Mouse (Mus musculus) kidney, embryonic 15.5 days (tissue): ENCODE data around the gene Bcl2l13. TPM values are rescaled to one million over a fixed set of nuclear protein-coding genes. Genes with fewer than 3 reads are reported as not detected.
A peak's percentile ranks its signal among the peaks of the same experiment; 100 is the strongest.
"Not testable (repeated sequence)": the region's sequence is repeated elsewhere in the genome, so short reads cannot be mapped to it uniquely, and the experiment has no call there.

ENCODE experiments used
- ATAC-seq: fragments of 200-750 bp; cut with Nextera tagmentation; replicated peaks from 2 replicates; pipeline ENCODE4 v1.8.0; 2017; ENCODE audit warnings: moderate TSS enrichment; ENCODE audit not compliant: low FRiP score
- H3K27ac ChIP-seq: fragments of 300-500 bp; sonication (generic); 2 replicates; pipeline ENCODE4 v1.5.1; 2015; ENCODE audit warnings: mild to moderate bottlenecking, inconsistent platforms
- H3K27me3 ChIP-seq: fragments of 300-500 bp; sonication (generic); 2 replicates; pipeline ENCODE4 v1.6.1; 2015; ENCODE audit warnings: inconsistent platforms
- H3K36me3 ChIP-seq: fragments of 300-500 bp; sonication (generic); 2 replicates; pipeline ENCODE4 v1.6.1; 2015; ENCODE audit warnings: inconsistent platforms
- H3K4me1 ChIP-seq: fragments of 300-500 bp; sonication (generic); 2 replicates; pipeline ENCODE4 v1.6.1; 2015; ENCODE audit warnings: inconsistent platforms
- H3K4me2 ChIP-seq: fragments of 300-500 bp; sonication (generic); 2 replicates; pipeline ENCODE4 v1.6.1; 2015; ENCODE audit warnings: moderate library complexity, mild to moderate bottlenecking, inconsistent platforms
- H3K4me3 ChIP-seq: fragments of 300-500 bp; sonication (generic); replicated peaks from 2 replicates; pipeline ENCODE4 v1.5.1; 2015; ENCODE audit warnings: mild to moderate bottlenecking, inconsistent platforms
- H3K9ac ChIP-seq: fragments of 300-500 bp; sonication (generic); 2 replicates; pipeline ENCODE4 v1.6.1; 2015; ENCODE audit warnings: mild to moderate bottlenecking, inconsistent platforms
- H3K9me3 ChIP-seq: fragments of 300-500 bp; sonication (generic); replicated peaks from 2 replicates; pipeline ENCODE4 v1.6.1; 2016; ENCODE audit warnings: inconsistent platforms
- WGBS: fragments of 180-500 bp; shearing (Covaris S2); methylation state at CpG from one replicate; pipeline ENCODE4 v1.1.7; 2015; ENCODE audit warnings: mixed read lengths; 5-methylcytosine and 5-hydroxymethylcytosine counted together
- polyA plus RNA-seq: library from polyadenylated mRNA; unstranded; fragments of >200 nt; fragmentation: Nextera tagmentation; extraction: Ambion mirVana; gene quantifications from 2 replicates; pipeline ENCODE4 v1.2.1, GENCODE M21; 2015

Bcl2l13 gene
- polyA plus RNA-seq, 1 experiment from 2014 or later: 33.6 TPM

DNA sequence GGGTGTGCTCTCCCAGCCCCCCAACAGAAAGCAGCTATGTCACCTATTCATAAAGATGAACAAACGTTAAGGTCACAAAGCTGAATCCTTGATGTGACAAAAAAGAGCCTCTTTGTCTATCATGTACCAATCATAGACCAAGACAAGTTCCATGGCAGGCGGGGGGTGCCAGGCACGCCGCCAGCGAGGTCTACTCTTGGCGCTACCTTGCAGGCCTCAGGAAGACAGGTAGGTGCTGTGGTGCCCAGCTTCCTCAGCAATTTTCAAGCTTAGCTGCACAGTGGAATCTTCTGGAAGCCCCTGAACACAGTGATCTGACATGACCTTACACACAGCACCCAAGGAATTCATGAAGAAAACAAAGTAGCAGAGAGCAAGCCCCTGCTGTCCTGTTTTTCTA is 70.5 kb downstream of the Bcl2l13 start:
- H3K4me3 ChIP-seq: no peak overlapping the region
- no peaks in the 10 kb centered on the region for H3K9me3 ChIP-seq
- no peaks in the 10 kb centered on the region for H3K36me3 ChIP-seq
- H3K27ac ChIP-seq: no peak overlapping the region
- no peak for ATAC-seq
- no peak overlapping the region for H3K4me2 ChIP-seq
- WGBS: 93% methylated on average over 6 of the region's 6 CpGs
- H3K4me1 ChIP-seq: 0 out of 2 replicates have a peak, but pooled peaks cover 3% of the 10 kb centered on the region
- no peaks in the 10 kb centered on the region for H3K27me3 ChIP-seq
- no peak overlapping the region for H3K9ac ChIP-seq

- not testable (repeated sequence) for H3K4me3 ChIP-seq, H3K27me3 ChIP-seq, H3K27ac ChIP-seq, H3K4me1 ChIP-seq, H3K9ac ChIP-seq, ATAC-seq, H3K9me3 ChIP-seq, H3K4me2 ChIP-seq, H3K36me3 ChIP-seq
- WGBS: 93% methylated on average over 10 of the region's 10 CpGs
Observed at GRCm38 (mm10) chr6:120907876-120908597, 72.0 kb downstream of the Bcl2l13 start.

GRCm38 (mm10) chr6:120909501-120909900 is 73.5 kb downstream of the Bcl2l13 start:
- Histone ChIP-seq H3K27me3 (no peaks in the 10 kb centered on the region), H3K36me3 (no peaks in the 10 kb centered on the region), H3K27ac (no peak overlapping the region), H3K9ac (no peak overlapping the region), H3K4me3 (no peak overlapping the region), H3K9me3 (no peaks in the 10 kb centered on the region), H3K4me1 (peaks cover 8% of the 10 kb centered on the region; the same call in 1 of the 2 replicates), H3K4me2 (no peak overlapping the region)
- ATAC-seq: no peak
- whole genome bisulfite sequencing: 85% methylated on average over 3 of the region's 3 CpGs

- peaks cover 25% of the 10 kb centered on the region for H3K4me1 ChIP-seq
- no peak for ATAC-seq
- no peaks in the 10 kb centered on the region for H3K9me3 ChIP-seq
- H3K27me3 ChIP-seq: 0 out of 2 replicates have a peak, but pooled peaks cover 6% of the 10 kb centered on the region
- no peak overlapping the region for H3K4me2 ChIP-seq
- H3K27ac ChIP-seq: no peak overlapping the region
- no peak overlapping the region for H3K4me3 ChIP-seq
- no peaks in the 10 kb centered on the region for H3K36me3 ChIP-seq
- no peak overlapping the region for H3K9ac ChIP-seq
- WGBS: 68% methylated on average over 13 of the region's 13 CpGs
Observed at GRCm38 (mm10) chr6:120911213-120912007, 75.4 kb downstream of the Bcl2l13 start.

GRCm38 (mm10) chr6:120912931-120913330 is 76.9 kb downstream of the Bcl2l13 start:
- Histone ChIP-seq H3K36me3 (no peaks in the 10 kb centered on the region), H3K4me2 (no peak overlapping the region), H3K9me3 (no peaks in the 10 kb centered on the region), H3K27ac (no peak overlapping the region), H3K9ac (no peak overlapping the region), H3K27me3 (0 out of 2 replicates have a peak, but pooled peaks cover 6% of the 10 kb centered on the region), H3K4me1 (peaks cover 29% of the 10 kb centered on the region), H3K4me3 (no peak overlapping the region)
- no peak for ATAC-seq
- 54% methylated on average over 2 of the region's 2 CpGs for WGBS

DNA sequence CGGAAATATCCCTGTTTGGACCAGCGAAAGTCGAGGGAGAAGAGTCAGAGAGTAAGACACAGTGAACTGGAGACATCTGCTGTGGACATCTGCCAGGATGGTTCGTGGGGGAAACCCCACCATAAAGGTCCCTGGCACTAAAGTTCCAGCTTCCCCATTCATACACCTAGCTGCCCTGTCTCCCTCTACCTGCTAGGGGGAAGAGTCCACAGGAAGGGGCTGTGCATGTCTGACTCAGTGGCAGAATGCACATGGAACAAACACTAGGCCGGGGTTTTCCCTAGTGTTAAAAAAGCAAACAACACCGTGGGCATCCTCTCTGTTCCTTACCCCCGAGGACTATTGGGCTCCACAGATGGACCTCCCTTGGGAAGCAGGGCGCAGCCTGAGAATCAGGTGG is 77.8 kb downstream of the Bcl2l13 start:
- Histone ChIP-seq H3K36me3 (no peaks in the 10 kb centered on the region), H3K4me2 (no peak overlapping the region), H3K9ac (no peak overlapping the region), H3K4me1 (peaks cover 29% of the 10 kb centered on the region), H3K9me3 (no peaks in the 10 kb centered on the region), H3K4me3 (no peak overlapping the region), H3K27me3 (0 out of 2 replicates have a peak, but pooled peaks cover 6% of the 10 kb centered on the region), H3K27ac (no peak overlapping the region)
- no peak for ATAC-seq
- 87% methylated on average over 8 of the region's 8 CpGs for WGBS

DNA sequence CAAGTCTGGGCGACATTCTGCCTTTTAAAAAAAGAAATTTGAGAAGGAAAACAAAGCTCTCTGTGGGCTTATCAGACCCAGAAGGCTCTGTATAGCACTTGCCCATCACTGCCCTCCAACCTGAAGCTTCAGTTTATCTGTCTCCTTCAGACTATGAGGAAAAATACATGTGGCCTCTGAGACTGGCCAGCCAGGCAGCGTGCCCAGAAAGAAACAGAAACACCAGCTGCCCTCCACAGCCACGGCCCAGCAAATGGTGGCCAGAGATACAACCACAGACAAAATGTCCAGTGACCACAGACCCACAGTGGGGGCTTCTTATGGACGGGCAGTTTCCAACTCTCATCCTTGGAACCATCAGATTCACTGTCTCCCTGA is 78.5 kb downstream of the Bcl2l13 start:
- 0 out of 2 replicates have a peak, but pooled peaks cover 6% of the 10 kb centered on the region for H3K27me3 ChIP-seq
- no peak overlapping the region for H3K4me3 ChIP-seq
- no peaks in the 10 kb centered on the region for H3K9me3 ChIP-seq
- no peak overlapping the region for H3K9ac ChIP-seq
- H3K27ac ChIP-seq: no peak overlapping the region
- H3K4me1 ChIP-seq: peaks cover 29% of the 10 kb centered on the region
- H3K36me3 ChIP-seq: no peaks in the 10 kb centered on the region
- no peak overlapping the region for H3K4me2 ChIP-seq
- WGBS: 77% methylated on average over 4 of the region's 4 CpGs
- ATAC-seq: no peak

- peak overlapping the region; percentile 98 for H3K4me2 ChIP-seq
- H3K9ac ChIP-seq: no peak overlapping the region
- no peak overlapping the region for H3K27ac ChIP-seq
- no peaks in the 10 kb centered on the region for H3K9me3 ChIP-seq
- H3K4me1 ChIP-seq: peaks cover 29% of the 10 kb centered on the region
- H3K4me3 ChIP-seq: peak overlapping the region; percentile 64; the same call in 1 of the 2 replicates
- no peaks in the 10 kb centered on the region for H3K36me3 ChIP-seq
- H3K27me3 ChIP-seq: 0 out of 2 replicates have a peak, but pooled peaks cover 6% of the 10 kb centered on the region
- 0 out of 2 replicates have a peak, but pooled peaks have one; percentile 9 for ATAC-seq
- 41% methylated on average over 9 of the region's 9 CpGs for whole genome bisulfite sequencing
Observed at GRCm38 (mm10) chr6:120914911-120915648, 79.1 kb downstream of the Bcl2l13 start.

DNA sequence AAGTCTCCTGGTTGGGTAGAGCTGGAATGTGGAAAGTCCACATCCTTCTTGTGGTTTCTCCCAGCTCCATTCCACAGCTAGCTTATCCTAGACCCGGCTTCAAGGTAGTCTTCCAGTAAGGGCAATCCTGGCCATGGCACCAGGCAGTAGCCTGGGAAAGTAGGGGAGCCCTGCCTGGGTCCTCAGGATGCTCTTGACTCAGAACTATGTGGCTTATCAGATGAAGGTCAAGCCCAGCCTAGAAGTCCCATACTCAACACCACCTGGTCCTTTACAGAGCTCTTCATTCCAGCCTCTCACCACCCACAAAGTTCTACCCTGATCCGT is 79.6 kb downstream of the Bcl2l13 start:
- Histone ChIP-seq H3K9me3 (no peaks in the 10 kb centered on the region), H3K27me3 (0 out of 2 replicates have a peak, but pooled peaks cover 6% of the 10 kb centered on the region), H3K4me1 (peaks cover 29% of the 10 kb centered on the region), H3K9ac (peak overlapping the region; percentile 65; the same call in 1 of the 2 replicates), H3K36me3 (no peaks in the 10 kb centered on the region), H3K4me3 (peak overlapping the region; percentile 64), H3K27ac (no peak overlapping the region), H3K4me2 (peak overlapping the region; percentile 98)
- ATAC-seq: 0 out of 2 replicates have a peak, but pooled peaks have one; percentile 9
- WGBS: 35% methylated on average over 2 of the region's 2 CpGs

- Histone ChIP-seq H3K36me3 (no peaks in the 10 kb centered on the region), H3K9me3 (no peaks in the 10 kb centered on the region), H3K9ac (peak within 1 kb of the TSS; percentile 65), H3K4me1 (peaks cover 29% of the 10 kb centered on the region), H3K27me3 (0 out of 2 replicates have a peak, but pooled peaks cover 6% of the 10 kb centered on the region), H3K4me3 (peak within 1 kb of the TSS; percentile 64), H3K27ac (no peak within 1 kb of the TSS), H3K4me2 (peak within 1 kb of the TSS; percentile 98)
- peak; percentile 93 for ATAC-seq
- WGBS: 1% methylated on average over 63 of the region's 67 CpGs
Observed at GRCm38 (mm10) chr6:120916074-120916971, 80.3 kb downstream of the Bcl2l13 start, which contains the start of gene Bid. TSS of gene Bid (minus strand) at chr6:120916853.
